Mouse (Mus musculus): ENCODE data around the gene Drc1.

Drc1 gene

DNA sequence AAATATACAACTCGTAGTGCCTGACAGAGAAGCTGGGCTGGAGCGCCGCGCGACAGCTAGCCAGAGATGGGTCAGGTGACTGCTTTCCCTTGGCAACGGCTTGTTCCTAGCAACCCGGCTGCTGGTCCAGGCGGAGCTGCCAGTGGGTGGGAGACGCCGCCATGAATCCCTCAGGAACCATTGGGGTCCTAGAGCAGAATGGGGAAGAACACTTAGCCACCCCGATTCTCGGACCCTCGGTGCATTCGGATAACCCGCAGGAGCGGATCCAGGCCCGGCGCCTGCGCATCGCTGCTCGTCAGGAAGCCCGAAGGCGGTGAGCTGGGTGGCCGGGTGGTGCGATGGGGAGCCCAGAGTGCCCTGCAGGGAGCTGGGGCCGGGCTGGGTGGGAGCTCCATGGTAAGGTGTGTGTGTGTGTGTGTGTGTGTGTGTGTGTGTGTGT, at the start of gene Drc1:
Gene Drc1, plus strand, starts transcription at position 98 of the 442 bp plus-strand sequence.
- peak; percentile 70 for DNase-seq

DNA sequence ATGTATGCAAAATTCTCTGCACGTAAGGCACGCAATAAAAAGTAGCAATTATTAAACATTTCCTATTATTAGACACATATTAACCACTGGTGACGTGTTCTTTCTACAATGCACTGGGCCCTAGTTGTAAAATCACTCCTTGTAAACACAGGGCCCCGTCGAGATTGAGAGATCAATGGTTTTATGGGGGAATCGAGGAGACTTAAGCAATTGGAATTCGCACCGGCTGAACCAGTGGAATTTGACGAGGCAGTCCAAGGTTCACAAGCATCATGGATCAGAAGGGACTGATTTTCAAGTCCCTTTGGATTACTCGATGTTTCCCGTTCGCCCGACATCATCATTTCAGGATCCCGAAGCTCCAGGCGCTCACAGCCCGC, 49.3 kb upstream of the Drc1 start:
- no peak for DNase-seq

DNA sequence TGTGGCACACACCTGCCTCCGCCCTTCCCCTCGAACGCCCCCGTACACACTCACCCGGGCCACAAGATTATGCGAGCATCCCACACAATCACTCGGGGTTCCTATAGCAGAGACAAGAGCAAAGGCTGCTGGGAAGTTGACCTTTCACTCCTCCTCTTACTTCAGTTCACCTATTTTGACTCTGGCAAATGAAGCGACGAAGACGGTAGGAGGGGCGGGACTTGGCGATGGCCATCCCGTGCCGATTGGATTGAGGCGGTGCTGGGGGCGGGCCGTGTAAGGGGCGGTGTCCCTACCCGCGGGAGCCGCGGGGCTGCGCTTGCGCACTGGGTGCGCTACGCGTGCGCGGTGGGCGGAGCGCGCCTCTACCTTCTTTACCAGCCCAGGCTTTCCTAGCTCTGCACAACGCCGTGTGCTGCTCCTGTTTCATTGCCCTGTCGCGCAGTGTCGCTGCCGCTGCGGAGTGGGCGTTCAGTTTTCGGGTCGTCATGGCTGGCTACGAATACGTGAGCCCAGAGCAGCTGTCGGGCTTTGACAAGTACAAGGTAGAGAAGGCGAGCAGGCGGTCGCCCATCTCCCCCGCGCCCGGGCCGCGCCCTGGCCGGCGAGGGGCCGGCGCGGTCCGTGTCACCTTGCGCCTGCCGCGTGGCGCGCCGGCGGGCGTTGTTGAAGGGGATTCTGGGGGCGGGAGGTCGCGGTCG, 48.8 kb upstream of the Drc1 start, which contains the start of gene Selenoi:
Gene Selenoi, plus strand, starts transcription at position 311 of the 701 bp plus-strand sequence.
- DNase-seq, result peak; percentile 98

DNA sequence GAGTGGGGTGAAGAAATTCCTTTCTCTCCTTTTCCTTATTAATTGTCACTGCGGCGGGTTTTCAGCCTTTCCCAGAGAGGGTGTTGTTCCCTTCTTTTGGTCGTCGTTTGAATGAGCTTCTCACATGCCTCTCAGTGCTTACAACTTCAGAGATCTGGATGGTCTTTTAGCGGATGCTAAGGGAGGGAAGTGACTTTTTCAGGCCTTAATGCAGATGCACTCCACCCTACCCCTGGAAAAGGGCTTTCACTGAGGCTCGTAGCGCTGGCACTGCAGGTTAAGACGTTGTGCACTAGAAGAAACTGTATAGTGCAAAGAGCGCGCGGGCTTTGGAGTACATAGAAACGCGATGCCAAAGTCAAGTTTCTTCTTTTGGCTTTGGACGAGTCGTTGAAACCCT, 48.1 kb upstream of the Drc1 start:
- DNase-seq, result no peak

DNA sequence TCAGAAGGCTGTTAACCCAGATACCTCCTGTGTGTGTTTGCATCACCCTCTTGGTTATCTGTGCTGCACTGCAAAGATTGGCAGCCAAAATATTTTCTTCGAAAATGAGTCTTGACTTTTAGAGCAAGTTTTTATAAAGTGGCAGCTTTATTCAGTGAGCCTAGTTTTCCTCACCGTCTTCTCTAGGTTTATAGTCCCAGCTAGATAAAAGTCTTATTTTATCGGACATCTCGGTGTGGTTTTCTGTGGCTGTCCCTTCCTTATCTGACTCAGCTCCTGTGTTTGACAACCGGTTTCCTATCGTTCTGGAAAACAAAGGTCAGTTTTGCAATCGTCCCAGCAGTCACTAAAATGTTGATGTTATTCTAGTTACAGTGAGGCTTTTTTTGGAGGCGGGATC, 47.2 kb upstream of the Drc1 start:
- DNase-seq, result no peak

DNA sequence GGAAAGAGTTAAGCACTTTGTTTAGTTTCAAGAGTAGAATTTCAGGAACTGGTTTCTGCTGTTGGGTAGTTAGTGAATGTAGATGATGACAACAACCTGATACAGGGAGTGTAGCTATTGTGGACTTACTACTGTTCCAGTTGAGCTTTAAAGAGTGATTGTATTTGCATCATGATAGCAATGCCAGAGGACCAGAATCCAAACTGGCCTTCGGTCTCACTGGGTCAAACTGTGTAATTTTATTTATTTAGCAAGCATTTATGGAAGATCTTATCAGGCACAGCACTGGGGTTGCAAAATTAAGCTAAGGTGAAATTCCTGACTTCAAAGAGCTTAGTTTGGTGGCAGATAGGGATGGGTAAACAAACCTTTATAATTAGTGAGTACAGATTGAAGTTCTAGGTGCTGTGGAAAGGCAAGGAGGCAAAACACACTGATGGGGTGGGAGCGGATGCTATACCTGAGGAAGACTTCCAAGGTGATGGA, 45.5 kb upstream of the Drc1 start:
- DNase-seq, result no peak

DNA sequence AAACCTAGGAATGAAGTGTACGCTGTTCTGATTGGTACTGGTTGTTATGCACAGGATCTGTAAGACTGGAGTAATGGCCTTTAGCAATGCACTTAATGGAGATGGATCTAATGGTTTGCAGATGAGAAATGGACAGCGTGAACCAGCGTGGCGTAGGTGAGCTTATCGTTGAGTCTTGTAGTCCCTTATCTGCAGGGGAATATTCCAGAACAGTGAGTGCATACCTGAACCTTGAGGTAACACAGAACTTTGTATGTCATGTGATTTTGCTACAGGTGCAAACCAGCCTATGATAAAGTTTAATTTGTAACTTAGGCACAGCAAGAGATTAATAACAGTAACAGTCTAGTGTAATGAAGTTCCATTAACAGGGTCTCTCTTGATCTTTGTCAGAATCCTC, 42.7 kb upstream of the Drc1 start:
- no peak for DNase-seq

DNA sequence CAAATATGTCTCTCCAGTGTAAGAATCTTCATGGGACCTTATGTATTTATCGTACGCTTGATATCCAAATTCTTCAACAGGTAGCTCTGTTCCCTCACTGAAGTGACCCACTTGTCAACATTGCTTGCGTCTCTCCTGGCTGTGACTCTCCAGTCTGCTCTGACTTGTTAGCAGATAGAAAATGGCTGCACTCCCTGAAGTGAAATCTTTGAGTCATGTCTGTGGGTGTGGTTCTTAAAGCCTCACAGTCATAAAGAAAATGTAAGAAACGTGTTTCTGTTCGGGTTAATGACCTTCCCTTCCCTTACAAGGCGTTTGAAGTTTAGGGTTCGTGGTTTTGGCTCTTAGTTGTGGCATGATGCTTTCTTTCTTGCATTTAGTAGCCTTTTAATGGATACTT, 40.6 kb upstream of the Drc1 start:
- no peak for DNase-seq

DNA sequence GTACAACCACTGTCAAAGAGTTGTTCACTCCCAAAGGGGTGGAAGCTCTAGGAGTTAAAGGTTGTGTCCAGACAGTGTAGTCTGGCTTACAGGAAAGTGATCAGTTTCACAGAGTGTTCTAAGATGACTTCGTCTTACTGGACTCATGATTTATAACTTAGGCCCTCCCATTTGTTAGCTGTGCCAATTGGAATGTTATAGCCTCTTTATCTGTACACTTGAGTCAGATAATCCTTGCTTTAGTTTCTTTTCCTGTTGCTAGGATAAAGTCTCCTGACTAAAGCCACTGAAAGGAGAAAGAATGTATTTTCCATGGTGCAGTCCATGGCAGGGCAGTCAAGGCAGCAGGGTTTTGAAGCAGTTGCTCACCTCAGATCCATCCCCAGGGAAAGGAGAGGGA, 38.8 kb upstream of the Drc1 start:
- no peak for DNase-seq

DNA sequence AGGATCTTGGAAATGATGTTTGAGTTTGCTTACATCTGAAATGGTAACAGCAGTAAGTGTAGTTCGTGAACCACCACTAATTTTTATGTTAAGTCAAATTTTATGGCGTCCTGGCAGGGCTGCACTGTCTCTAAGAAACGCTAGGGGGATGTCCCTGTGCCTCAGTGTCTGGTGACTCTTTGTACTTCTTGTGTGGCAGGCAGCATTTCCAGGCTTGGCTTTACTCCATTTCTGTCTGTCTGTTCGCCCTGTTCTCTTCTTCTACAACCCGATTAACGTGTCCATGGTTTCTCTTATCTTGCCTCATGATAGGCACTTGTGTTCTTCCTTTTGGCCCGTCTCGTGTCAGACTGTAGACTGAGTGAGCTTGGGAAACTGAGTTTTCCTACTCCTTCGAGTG, 37.4 kb upstream of the Drc1 start:
- peak; percentile 12 for DNase-seq

DNA sequence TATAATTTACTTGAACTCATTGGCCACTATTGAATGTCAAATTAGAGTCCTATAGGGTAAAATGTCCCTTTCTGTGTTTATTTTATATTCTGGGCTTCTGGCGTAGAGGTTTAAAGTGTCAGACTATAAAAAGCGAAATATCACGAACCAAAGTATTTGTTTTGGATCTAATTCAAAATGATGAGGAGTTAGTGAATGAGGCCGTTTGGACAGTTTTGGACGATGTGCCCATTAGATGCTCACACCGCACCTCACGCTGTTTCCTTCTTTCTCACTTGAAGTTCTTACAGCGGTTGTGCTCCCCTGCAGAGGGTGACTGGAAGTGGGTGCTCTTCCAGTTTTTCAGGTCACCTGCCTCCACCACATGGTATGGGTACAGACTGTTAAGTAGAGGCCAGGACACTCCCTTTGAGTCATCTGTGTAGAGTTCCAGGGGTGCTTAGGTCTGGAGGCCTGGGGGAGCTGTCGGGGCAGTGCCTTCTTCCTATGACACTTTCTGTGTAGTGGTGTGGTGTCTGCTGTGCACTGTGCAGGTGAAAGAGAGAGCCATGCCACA, 35.2 kb upstream of the Drc1 start:
- DNase-seq, result no peak

DNA sequence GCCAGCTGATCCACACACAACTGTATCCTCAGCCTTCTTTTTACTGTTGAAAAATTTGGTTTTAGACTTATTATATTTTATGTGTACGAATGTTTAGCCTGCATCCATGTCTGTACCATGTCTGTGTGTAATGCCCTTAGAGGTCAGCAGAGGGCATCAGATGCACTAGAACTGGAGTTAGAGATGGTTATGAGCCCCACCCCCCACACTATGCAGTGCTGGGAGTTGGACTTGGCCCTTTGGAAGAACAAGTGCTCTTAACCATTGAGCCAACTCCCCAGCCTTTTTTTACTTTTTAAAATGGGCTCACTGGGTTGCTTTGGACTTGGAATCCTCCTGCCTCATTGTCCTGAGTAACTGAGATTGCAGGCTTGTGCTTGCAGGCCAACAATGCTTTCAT, 33.5 kb upstream of the Drc1 start:
- DNase-seq, result peak; percentile 30

DNA sequence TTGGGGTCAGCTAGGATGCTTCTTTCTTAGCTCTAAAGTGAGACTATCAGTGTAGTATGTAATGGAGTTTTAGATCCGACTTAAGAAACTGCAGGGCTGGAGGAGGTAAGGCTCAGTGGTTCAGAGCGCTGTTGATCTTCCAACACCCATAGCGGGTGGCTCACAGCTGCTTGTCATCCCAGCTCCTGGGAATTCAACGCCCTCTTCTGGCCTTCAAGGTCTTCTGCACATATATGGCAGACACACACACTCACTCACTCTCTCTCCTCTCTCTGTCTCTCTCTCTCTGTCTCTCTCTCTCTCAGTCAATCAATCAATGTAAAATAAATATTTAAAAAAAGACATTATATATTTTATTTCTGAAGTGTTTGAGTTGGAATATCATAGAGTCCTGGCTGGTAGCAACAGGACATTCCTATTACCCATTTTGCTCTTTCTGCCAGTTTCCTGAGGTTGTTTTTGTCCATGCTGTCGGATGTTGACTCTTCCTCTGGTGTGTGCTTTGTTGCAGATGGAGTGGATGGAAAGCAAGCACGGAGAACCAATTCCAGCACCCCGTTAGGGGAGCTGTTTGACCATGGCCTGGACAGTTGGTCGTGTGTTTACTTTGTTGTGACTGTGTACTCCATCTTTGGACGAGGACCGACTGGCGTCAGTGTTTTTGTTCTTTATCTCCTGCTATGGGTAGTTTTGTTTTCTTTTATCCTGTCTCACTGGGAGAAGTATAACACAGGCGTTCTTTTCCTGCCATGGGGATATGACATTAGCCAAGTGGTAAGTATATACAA, 25.4 kb upstream of the Drc1 start:
- DNase-seq, result no peak

DNA sequence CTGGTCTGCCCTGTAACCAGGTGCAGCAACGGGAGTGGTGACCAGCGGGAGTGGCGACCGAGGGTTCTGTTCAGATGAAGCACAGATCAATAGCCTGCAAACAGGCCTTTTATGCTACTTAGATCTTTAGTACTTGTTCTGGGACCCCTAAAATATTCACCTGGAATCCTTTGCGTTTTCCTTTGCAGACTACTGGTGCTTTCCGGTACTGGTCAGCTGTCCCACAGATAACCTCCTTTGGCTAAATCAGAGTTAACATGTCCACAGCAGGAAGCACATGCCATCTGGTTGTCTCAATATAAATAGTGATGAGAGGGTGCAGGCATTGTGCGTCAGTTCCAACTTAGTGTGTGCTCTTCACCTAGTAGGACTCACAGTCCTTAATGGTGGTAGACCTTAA, 22.4 kb upstream of the Drc1 start:
- DNase-seq, result no peak

DNA sequence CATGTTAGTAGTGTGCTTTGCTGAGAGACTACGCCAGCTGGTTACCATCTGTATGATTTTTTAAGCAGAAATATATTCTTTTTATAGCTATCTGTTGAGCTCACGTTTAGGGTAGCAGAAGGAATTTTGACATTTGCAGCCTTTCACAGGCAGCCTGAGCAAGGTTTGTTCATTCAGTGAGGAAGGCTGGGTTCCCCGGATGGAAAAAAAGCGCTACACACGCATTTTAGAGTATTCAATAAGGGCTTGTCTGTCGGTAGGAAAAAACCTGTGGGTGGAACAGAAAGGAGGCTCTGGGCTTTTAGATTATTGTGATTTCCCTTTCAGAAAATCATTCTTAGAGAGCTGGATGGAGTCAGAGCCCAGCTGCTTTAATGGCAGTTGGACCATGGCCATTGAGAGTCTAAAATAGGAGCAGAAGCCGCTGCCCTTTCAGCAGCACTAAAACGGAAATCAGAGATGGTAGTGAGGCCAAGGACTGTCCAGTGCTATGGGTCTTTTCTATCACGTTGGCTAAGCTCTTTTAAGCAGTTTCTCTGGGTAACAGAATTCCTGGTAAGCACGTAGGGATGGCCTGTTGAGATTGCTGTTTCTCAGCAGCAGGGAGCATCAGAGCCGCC, 10.5 kb upstream of the Drc1 start:
- DNase-seq, result no peak

DNA sequence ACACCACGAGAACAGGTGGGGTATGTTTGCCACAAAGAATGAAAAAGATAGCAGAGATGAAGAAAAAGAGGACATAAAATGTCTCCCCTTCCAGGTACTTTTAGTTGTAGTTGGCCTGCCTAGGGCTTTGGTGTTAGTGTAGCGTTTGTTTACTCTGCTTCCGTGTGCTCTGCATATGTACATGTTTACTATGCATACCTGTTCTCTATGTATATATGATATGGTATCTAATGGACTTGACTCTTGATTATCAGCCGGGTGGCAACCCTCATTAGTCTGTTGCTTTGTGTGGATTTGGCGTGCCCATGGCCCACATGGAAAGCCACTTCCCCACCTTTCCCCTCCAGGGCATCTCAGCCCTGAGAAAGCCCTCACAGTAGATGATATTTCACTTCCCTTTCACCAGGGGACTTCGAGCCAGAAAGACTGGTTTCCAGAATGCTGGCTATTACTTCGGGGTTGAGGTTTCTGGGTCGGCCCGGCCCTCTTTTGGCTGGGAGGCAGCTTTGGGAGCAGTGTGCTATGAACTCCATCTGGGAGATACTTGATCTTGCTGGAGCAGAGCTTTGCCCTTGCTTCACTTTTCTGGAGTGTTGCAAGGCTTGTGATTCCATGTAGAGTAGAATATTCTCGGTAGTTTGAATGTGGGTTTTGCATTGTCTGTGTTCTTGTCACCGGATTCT, 9.4 kb upstream of the Drc1 start:
- DNase-seq, result no peak

DNA sequence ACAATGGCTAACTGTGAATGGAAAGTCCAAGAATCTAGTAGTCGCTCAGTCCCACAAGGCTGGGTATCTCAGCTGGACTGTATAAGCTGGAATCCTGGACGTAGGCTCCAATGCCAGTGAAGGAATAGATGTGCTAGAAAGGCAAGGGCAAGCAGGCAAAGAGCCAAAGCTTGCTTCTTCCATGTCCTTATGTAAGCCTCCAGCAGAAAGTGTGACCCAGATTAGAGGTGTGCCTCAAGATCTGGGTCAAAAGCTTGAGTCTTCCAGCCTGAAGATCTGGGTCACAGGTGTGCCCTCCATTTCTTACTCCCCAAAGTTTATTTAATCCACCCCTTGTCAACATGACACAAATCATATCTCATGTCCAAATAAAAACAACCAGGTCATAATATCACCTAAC, 4.8 kb upstream of the Drc1 start:
- DNase-seq, result no peak

DNA sequence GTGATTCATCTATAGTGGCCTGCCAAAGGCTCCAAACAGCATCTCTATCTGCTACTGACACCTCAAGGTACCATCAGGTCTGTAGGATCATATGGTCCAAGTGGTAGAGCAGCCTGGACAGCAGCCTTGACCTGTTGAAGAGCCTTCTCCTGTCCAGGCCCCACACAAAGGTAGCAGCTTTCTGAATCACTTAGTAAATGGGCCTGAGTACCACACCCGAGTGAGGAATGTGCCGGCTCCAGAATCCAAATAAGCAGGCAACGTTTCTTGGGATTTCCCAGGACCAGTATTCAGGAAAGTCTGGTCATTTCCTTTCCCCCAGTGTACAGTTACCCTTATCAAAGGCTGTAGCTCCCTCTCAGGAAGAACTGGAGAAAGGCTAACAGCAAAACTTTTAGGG, 2.2 kb upstream of the Drc1 start:
- no peak for DNase-seq

DNA sequence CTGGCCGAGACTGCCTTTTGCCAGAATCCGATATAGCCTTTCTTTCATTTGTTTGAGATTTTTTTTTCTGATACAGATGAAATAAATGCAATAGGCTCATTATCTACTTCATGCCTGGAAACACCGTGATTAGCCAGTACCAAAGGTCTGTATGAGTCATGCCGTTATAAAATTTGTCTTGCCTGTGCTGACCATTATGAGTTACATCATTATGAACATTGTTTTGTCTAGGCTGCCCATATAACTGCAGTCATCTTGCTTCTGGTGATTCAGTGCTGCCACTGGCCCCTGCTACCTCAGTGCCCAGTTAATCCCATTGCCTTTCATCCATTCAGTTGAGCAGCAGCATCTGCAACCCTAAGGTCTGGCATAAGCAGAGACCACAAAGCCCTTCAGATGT, 1.7 kb upstream of the Drc1 start:
- DNase-seq, result no peak

DNA sequence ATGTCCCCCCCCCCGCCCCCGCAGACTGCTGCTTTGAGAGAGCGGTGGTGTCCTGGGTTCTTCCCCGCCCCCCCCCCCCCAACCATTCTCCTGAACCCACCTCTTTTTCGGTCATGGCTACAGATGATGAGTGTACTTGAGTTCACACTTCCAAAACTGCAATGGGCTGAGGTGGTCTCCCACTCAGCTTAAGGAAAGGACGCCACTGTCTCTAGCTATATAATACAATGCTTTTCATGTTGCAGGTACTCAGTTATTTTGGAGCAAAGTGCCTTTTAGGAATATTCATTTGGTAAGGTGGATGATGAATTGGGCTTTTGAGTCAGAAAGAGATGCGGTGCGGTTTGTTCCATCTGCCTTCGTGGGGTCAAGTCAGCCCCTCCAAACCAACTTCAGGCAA, 324 bp upstream of the Drc1 start:
- no peak for DNase-seq

DNA sequence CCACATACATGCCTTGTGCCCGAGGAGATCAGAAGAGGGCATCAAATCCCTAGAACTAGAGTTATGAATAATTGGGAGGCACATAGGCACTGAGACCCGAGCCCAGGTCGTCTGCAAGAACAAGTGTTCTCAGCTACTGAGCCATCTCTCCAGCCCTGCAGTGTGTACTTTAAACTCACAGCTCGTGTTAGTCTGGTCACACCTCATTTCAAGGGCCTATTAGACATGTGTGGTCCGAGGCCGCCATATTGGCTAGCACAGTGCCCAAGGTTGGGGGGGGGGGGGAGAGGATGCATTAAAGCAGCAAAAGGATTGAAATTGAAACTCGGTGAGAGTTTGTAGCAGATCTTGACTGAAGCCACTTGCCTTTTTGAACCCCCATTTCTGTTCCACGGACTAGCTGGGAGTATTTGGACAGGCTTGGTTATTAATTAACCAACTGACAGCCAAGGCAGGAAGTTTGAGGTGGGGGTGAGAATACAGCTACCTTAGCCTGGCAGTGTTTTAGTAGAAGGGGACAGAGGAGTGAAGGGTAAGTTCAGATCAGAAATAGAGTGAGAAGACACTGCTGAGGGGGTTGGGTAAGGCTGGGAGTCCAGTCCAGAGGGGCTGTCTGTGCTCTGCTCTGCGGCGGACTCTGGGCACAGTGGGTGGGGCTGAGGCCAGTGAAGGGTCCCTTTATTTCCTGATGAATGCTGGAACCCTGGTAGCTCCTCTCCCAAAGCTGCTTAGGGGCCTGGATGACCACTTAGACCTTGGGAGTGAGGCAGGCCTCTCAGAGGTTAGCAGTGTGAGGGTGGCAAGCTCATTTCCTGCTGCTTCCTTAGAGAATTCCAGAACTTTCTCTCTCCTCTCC, 5.0 kb downstream of the Drc1 start:
- no peak for DNase-seq

Measured in retina, postnatal 1 day (tissue).